Mouse (Mus musculus) c-Kit-positive CD71-positive TER-119-negative erythroid progenitor cells, embryonic 14.5 days (primary cell): ENCODE measurements at regions not wholly inside any gene's neighbourhood (a gene's known extent, or its start where the extent isn't known, plus 50 kb on each side); places are given as distances from the start of the nearest gene placed in this dataset.
A peak's percentile ranks its signal among the peaks of the same experiment; 100 is the strongest.

Source experiments
- DNase-seq: peaks from one replicate; pipeline ENCODE4 v3.0.0-alpha.2; 2013; ENCODE audit warnings: low read depth

GRCm38 (mm10) chr8:12137913-12138312, 140.7 kb upstream of the A230072I06Rik start:
- DNase-seq, result no peak

GRCm38 (mm10) chr8:12151679-12152078, 126.9 kb upstream of the A230072I06Rik start:
- no peak for DNase-seq

GRCm38 (mm10) chr8:12152825-12153224, 125.8 kb upstream of the A230072I06Rik start:
- no peak for DNase-seq

GRCm38 (mm10) chr8:12156893-12157292, 121.7 kb upstream of the A230072I06Rik start:
- DNase-seq, result no peak

- DNase-seq, result no peak
These were observed 120.4 kb upstream of the A230072I06Rik start for GRCm38 (mm10) chr8:12158188-12158587.

- no peak for DNase-seq
These were observed 115.5 kb upstream of the A230072I06Rik start for GRCm38 (mm10) chr8:12162921-12163705.

- DNase-seq, result no peak
These were observed 113.0 kb upstream of the A230072I06Rik start for GRCm38 (mm10) chr8:12165487-12166152.

- DNase-seq, result no peak
These were observed 106.8 kb upstream of the A230072I06Rik start for GRCm38 (mm10) chr8:12171788-12172187.

GRCm38 (mm10) chr8:12175496-12175895, 103.1 kb upstream of the A230072I06Rik start:
- no peak for DNase-seq

- DNase-seq, result no peak
These were observed 94.0 kb upstream of the A230072I06Rik start for GRCm38 (mm10) chr8:12184666-12185065.

GRCm38 (mm10) chr8:12187366-12187765, 91.3 kb upstream of the A230072I06Rik start:
- no peak for DNase-seq

- no peak for DNase-seq
These were observed 90.2 kb upstream of the A230072I06Rik start for GRCm38 (mm10) chr8:12188451-12188850.

- DNase-seq, result no peak
These were observed 89.7 kb upstream of the A230072I06Rik start for GRCm38 (mm10) chr8:12188960-12189359.

GRCm38 (mm10) chr8:12192006-12192405, 86.6 kb upstream of the A230072I06Rik start:
- DNase-seq, result peak; percentile 3

- DNase-seq, result no peak
These were observed 72.7 kb upstream of the A230072I06Rik start for GRCm38 (mm10) chr8:12205909-12206308.

GRCm38 (mm10) chr8:12207412-12207811, 71.2 kb upstream of the A230072I06Rik start:
- no peak for DNase-seq

- no peak for DNase-seq
These were observed 64.8 kb upstream of the A230072I06Rik start for GRCm38 (mm10) chr8:12213774-12214173.

- DNase-seq, result no peak
These were observed 64.2 kb upstream of the A230072I06Rik start for GRCm38 (mm10) chr8:12214205-12215019.

- no peak for DNase-seq
These were observed 57.1 kb upstream of the A230072I06Rik start for GRCm38 (mm10) chr8:12221506-12221905.

- no peak for DNase-seq
These were observed 55.2 kb upstream of the A230072I06Rik start for GRCm38 (mm10) chr8:12223376-12223775.
